Mouse (Mus musculus): Measurements from ENCODE around the gene Cox5a. TPM values are rescaled to one million over a fixed set of nuclear protein-coding genes. Genes with fewer than 3 reads are reported as not detected.
A peak's percentile ranks its signal among the peaks of the same experiment; 100 is the strongest.

Cox5a gene
- total RNA-seq, 2 experiments from 2014 or later = 372 to 376 TPM

DNA sequence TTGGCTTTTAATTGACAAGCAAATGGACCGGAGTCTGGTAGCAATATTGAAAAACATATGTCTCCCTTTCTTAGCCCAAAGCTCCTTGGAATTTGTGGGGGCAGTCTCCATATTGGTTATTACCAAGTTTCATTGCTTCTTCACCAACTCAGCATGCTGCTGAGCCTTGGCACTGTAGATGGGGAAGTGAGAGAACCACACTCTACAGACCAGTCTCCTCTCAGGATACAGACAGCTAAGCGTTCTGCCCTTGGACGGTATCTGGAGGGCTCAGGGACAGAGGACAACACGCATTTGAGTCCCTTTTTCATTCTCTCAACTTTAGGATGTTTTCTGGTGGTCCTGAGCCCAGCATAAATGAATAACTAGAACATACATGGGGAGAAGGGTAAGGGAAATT is 37.6 kb downstream of the Cox5a start:
- no peak for DNase-seq (ENCODE audit: low spot score in 2 of 2)
- no peak overlapping the region for H3K27ac ChIP-seq
- no peak for TF ChIP-seq CTCF (conservative IDR thresholded peaks at IDR 0.05)
- no peak overlapping the region for H3K4me3 ChIP-seq

DNA sequence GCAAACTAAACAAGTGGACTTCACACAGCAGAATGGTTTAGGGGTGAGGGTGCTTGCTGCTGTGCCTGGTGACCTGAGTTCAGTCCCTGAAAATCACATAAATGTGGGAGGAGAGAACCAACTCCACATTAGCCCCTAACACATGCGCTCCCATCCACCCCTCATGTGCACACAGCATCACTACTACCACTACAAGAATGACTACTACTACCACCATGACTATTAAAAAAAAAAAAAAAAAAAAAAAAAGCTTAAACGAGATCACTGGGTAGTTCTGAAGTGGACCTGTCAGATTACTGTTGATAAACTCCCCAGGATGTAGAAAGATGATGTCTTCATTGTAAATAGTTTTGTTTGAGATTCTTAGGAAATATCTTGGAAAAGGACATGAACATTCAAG is 38.5 kb downstream of the Cox5a start:
- DNase-seq (ENCODE audit: low spot score in 2 of 2) = no peak
- H3K4me3 ChIP-seq = no peak overlapping the region
- no peak for TF ChIP-seq CTCF (conservative IDR thresholded peaks at IDR 0.05)
- H3K27ac ChIP-seq = no peak overlapping the region

DNA sequence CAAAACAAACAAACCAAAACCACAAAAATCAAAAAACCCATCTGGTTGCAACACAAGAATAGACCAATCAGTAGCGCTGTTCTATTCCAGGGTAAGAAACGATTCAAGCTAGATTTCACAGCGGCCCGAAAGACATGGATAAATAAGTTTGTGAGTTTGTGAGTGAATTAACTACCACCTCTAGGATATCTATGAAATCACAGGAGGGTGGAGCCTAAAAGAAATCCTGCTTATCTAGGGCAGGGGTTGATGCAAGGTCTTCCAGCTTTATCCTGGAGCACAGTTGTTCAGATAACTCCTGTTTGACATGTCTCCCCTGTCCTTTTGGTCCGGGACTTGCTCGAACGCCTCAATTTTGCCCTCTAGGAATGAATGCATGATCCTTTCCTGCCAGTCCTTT is 39.2 kb downstream of the Cox5a start:
- Histone ChIP-seq H3K4me3 (peak overlapping the region; percentile 71), H3K27ac (peak overlapping the region; percentile 97)
- no peak for DNase-seq (ENCODE audit: low spot score in 2 of 2)

DNA sequence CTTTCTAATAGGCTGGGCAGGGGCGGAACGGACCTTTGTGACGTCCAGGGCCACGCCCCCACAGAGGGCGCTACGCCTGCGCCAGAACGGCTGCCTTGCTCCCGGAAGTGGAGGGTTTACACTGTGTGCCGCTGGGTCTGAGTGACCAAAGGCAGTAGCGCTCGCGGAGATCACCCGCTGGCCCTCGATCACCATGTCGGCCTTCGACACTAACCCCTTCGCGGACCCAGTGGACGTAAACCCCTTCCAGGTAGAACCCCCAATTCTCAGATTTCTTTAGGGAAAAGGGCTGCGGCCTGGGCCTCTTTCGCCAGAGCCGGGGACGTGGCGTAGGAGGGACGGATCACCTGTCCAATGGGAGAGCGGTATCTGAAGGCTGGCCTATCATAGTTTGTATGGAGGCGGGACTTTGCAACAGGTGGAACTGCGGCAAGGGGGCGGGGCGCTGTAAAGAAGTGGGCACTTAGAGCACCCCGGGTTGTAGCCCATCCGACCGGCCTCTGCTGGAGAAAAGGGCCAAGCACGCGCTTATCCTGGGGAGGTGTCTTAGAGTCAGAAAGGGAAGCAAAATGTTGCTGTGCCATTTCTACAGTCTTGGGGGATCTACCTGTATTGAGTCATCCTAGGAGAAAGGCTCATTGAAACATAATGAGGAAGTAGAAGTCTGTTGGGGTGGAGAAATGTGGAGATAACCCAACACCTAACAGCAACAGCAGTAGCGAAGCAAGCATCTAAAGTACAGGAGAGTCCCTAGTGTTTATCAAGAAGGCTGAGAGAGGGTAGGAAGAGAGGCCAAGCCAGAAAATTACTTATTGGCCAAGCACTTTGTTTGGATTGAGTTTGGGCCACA is 40.0 kb downstream of the Cox5a start, which contains the start of gene Scamp2:
Gene Scamp2, plus strand, starts transcription at position 83 of the 850 bp plus-strand sequence.
- peak; percentile 9 for TF ChIP-seq CTCF (conservative IDR thresholded peaks at IDR 0.05)
- Histone ChIP-seq H3K4me3 (peak within 1 kb of the TSS; percentile 71), H3K27ac (peak within 1 kb of the TSS; percentile 97)
- DNase-seq (ENCODE audit: low spot score in 2 of 2) = peak; percentile 92 to 94

More for the DNA sequence above, 39.2 kb downstream of the Cox5a start:
- no peak for TF ChIP-seq CTCF (conservative IDR thresholded peaks at IDR 0.05)

DNA sequence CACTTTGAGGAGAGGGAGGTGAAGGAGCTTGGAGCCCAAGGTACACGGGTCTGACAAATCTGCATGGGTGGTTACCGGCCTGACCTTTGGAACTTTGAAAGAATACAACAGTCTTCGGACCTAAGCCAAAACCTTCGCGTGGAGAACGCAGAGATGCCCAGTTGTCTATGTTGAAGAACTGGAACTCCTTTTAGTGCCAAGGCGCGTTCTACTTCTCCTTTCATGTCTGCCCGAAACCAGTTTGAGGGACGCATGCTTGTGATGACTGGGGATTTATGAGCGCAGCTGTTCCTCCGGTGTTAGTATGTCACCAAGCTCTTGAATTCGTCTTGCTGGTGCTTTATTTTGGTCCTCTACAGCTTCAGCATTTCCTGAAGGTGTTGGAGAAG is 40.6 kb downstream of the Cox5a start:
- peak overlapping the region; percentile 97; the same call in 1 of the 2 replicates for H3K27ac ChIP-seq
- no peak for DNase-seq (ENCODE audit: low spot score in 2 of 2)
- no peak for TF ChIP-seq CTCF (conservative IDR thresholded peaks at IDR 0.05)
- H3K4me3 ChIP-seq = peak overlapping the region; percentile 71

DNA sequence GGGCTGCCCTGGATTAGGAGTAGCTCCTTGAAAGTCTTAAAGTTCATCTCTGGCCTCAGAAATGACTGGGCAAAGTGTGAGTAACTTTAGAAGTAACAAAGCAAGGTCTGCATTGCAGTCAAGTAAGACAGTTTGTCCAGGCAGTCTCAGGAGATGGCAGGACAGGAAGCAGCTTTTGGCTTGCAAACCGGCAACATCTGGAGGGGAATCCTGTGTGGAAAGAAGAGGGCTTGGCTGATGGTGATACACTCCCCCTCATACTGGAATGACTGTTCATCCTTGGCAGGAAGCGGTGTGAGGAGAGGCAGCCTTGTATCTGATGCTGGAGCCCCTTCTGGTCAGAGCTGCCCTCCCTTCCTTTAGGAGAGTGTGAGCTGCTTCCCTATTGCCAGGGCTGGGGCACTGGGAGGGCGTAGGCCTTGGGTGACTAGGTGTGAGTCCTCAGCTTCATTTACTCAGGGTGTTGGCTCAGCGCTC is 41.9 kb downstream of the Cox5a start:
- no peak for DNase-seq (ENCODE audit: low spot score in 2 of 2)
- H3K27ac ChIP-seq = peak overlapping the region; percentile 60

DNA sequence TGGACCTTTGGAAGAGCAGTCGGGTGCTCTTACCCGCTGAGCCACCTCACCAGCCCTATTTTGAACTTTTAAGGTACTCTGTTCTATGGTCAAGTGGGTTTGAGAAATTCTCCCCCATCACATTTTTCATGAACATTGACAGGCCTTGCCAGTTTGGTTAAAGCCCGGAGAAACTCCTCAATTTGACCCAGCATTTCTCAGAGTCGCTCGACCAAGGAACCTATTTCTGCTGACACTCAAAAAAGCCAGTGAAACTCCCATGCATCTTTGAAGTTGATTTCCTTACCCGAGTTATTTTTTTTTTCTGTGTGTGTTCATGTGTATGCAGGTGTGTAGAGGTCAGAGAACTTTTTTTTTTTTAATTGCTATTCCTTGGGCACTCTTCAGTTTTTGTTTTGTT is 43.5 kb downstream of the Cox5a start:
- DNase-seq (ENCODE audit: low spot score in 2 of 2) = no peak
- H3K27ac ChIP-seq = no peak overlapping the region; the same call in 1 of the 2 replicates
- TF ChIP-seq CTCF (conservative IDR thresholded peaks at IDR 0.05) = no peak
- no peak overlapping the region for H3K4me3 ChIP-seq

More for the DNA sequence above, 41.9 kb downstream of the Cox5a start:
- TF ChIP-seq CTCF (conservative IDR thresholded peaks at IDR 0.05) = no peak
- H3K4me3 ChIP-seq = no peak overlapping the region

DNA sequence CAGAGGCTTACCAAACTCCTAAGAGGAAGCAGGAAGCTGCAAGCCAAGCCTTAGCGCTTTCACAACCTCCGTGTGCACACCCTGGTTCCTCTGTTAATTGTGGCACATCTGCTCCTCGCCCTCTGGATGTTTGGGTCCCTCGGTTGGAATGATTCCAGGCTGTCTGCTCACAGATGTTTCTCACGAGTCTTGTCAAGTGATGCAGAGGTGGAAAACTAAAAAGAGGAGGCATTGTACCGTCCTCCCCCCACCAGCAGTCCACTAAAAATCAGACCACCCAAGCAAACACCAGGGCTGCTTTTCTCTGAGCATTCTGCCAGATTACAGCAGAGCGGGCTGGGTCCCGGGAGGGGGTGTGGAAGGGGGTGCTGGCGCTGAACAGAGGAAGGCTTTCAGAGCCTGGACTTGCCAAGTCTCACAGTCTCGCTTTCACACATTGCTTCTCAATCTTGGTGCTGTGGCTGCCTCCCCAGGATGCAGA is 44.7 kb downstream of the Cox5a start:
- peak; percentile 62 to 64 for DNase-seq (ENCODE audit: low spot score in 2 of 2)
- no peak for TF ChIP-seq CTCF (conservative IDR thresholded peaks at IDR 0.05)
- H3K4me3 ChIP-seq = no peak overlapping the region
- peak overlapping the region; percentile 54 for H3K27ac ChIP-seq

DNA sequence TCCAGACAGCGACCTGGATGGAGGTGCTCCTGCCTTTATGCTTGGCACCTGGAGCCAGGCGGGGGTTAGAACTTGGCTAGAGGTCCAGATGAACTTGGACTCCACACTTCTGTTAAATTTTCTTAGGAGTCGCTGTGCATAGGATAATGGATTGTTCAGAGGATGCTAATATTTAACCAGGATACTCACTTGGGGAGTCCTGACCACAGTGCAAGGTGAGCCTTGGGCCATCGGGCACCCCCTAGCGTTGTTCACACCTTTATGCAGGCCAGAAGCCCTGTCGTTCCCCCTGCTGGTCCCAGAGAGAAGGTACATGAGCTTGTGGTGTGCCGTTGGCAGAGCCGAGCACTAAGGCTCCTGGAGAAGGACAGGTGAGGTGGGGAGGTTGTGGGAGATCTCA is 45.8 kb downstream of the Cox5a start:
- TF ChIP-seq CTCF (conservative IDR thresholded peaks at IDR 0.05) = peak; percentile 55
- no peak overlapping the region for H3K4me3 ChIP-seq
- H3K27ac ChIP-seq = peak overlapping the region; percentile 54
- no peak for DNase-seq (ENCODE audit: low spot score in 2 of 2)

DNA sequence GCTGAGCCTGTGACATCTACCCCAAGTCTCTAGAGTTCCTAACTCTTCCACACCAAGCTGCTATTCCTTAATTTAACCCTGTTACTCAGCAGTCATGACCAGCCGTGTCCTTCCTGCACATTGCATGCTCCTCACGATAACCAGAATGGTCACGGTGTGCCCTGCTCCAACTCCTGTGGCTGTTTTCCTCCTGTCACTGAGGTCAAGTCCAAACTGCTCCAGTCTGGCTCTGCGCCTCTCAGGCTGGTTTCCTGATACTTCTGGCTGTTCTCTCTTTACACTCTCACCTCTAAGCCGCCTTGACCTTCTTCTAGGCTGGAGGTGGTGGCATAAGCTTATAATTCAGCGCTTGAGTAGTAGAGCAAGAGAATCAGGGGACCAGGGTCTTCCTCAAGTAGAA is 47.4 kb downstream of the Cox5a start:
- Histone ChIP-seq H3K4me3 (no peak overlapping the region), H3K27ac (no peak overlapping the region)
- no peak for DNase-seq (ENCODE audit: low spot score in 2 of 2)
- no peak for TF ChIP-seq CTCF (conservative IDR thresholded peaks at IDR 0.05)

DNA sequence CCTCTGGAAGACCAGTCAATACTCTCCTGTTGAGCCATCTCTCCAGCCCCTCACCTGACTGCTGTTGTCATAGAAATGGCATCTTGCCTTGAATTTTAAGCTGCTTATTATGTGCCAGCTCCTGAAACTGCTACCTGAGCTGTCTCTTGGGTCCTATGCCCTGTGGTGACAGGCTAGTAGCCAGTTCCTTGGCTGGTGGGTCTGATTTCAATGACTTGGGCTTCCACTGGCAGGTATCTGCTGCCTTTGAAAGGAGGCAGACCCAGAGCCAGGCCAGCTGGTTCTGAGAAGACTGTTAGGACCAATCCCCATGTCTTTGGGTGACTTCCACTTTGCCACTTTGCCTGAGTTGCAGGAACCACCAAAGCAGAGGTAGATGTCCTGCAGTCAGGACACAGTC is 53.3 kb downstream of the Cox5a start:
- no peak for TF ChIP-seq CTCF (conservative IDR thresholded peaks at IDR 0.05)
- H3K27ac ChIP-seq = no peak overlapping the region
- no peak for DNase-seq (ENCODE audit: low spot score in 2 of 2)
- H3K4me3 ChIP-seq = no peak overlapping the region

DNA sequence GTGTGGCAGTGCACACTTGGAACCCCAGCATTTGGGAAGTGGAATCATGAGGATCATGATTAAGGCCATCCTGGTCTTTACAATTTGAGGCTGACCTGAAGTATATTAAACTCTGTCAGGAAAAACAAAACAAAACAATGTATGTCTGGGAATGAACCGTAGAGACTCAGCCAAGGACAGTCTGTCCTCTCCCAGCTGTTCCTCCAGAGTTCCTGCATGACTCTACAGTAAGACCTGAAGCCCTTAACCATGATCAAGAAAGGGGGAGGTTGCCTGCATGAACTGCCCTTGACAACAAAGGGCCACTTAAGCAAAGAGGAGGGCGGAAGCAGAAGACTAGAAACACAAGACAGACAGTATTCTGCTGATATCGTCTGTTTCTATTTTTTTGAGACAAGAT is 54.5 kb downstream of the Cox5a start:
- no peak for DNase-seq (ENCODE audit: low spot score in 2 of 2)
- TF ChIP-seq CTCF (conservative IDR thresholded peaks at IDR 0.05) = no peak
- no peak overlapping the region for H3K4me3 ChIP-seq
- H3K27ac ChIP-seq = no peak overlapping the region

DNA sequence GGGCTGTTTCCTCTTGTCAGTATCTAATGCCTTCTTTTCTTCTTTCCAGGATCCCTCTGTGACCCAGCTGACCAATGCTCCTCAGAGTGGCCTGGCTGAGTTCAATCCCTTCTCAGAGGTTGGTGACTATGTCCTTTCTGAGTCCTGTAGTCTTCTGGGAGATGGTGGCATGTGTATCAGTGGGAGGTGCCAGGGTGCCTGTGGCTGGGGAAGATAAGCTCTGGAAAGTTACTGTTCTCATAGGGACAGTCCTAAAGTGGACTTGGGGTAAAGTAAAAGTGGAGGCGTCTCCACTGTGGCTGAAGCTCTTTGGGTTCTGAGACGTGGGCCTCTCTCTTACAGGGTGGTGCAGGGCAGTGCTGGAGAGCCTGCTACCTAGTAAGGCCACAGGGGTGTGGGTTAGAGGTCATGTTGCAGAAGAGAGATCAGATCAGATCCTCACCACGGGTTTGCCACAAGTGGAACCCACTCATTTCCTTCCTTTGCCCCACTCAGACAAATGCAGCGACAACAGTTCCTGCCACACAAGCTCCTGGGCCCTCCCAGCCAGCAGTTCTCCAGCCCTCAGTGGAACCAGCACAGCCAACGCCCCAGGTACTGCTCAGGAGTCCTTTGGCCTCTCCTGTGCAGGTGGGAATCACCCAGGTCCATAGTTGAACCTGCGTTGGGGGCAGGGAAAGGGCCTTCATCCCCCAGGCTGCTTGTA is 56.2 kb downstream of the Cox5a start:
- Histone ChIP-seq H3K4me3 (no peak overlapping the region), H3K27ac (no peak overlapping the region)
- TF ChIP-seq CTCF (conservative IDR thresholded peaks at IDR 0.05) = no peak
- DNase-seq (ENCODE audit: low spot score in 2 of 2) = no peak

Other genes starting within 250 kb of the Cox5a start
- gene Ppcdc, start 81.2 kb upstream of the Cox5a start, total RNA-seq (2021) = 10 to 100 TPM; 16.5 to 16.9 TPM
- gene Scamp5, start 53.2 kb upstream of the Cox5a start, total RNA-seq (2021) = 100 to 1,000 TPM; 365 to 385 TPM
- 10 to 100 TPM in 1 of 2 experiments, 1 to 10 TPM in 1; 9.5 to 10.2 TPM for gene Rpp25, start 17.2 kb upstream of the Cox5a start, total RNA-seq (2021)
- gene Fam219b, start 16.3 kb downstream of the Cox5a start, total RNA-seq (2021) = 10 to 100 TPM; 19.9 to 25.7 TPM
- 10 to 100 TPM; 72.5 to 77.6 TPM for gene Mpi, start 31.5 kb downstream of the Cox5a start, total RNA-seq (2021)
- gene Scamp2, start 39.7 kb downstream of the Cox5a start, total RNA-seq (2021) = 10 to 100 TPM; 22.5 to 26.3 TPM
- 10 to 100 TPM; 32.7 to 35.4 TPM for gene Ulk3, start 68.2 kb downstream of the Cox5a start, total RNA-seq (2021)
- 1 to 10 TPM; 3.7 to 5.9 TPM for gene Cplx3, start 85.0 kb downstream of the Cox5a start, total RNA-seq (2021)
- not detected for gene Lman1l, start 99.5 kb downstream of the Cox5a start, total RNA-seq (2021)
- 10 to 100 TPM; 34.7 to 37.5 TPM for gene Csk, start 132.4 kb downstream of the Cox5a start, total RNA-seq (2021)
- gene Cyp1a2, start 162.4 kb downstream of the Cox5a start, total RNA-seq (2021) = not detected
- under 1 TPM in 1 of 2 experiments, not detected in 1; 0.12 TPM for gene Cyp1a1, start 166.7 kb downstream of the Cox5a start, total RNA-seq (2021)
- gene Edc3, start 187.3 kb downstream of the Cox5a start, total RNA-seq (2021) = 10 to 100 TPM; 13.2 to 14.1 TPM
- gene Clk3, start 244.6 kb downstream of the Cox5a start, total RNA-seq (2021) = 10 to 100 TPM; 80.2 to 83.4 TPM

Data from layer of hippocampus, adult 2 months (tissue).